Comparison of ENCODE assay signal across 7 mouse cellular contexts in the genomic region with DNA sequence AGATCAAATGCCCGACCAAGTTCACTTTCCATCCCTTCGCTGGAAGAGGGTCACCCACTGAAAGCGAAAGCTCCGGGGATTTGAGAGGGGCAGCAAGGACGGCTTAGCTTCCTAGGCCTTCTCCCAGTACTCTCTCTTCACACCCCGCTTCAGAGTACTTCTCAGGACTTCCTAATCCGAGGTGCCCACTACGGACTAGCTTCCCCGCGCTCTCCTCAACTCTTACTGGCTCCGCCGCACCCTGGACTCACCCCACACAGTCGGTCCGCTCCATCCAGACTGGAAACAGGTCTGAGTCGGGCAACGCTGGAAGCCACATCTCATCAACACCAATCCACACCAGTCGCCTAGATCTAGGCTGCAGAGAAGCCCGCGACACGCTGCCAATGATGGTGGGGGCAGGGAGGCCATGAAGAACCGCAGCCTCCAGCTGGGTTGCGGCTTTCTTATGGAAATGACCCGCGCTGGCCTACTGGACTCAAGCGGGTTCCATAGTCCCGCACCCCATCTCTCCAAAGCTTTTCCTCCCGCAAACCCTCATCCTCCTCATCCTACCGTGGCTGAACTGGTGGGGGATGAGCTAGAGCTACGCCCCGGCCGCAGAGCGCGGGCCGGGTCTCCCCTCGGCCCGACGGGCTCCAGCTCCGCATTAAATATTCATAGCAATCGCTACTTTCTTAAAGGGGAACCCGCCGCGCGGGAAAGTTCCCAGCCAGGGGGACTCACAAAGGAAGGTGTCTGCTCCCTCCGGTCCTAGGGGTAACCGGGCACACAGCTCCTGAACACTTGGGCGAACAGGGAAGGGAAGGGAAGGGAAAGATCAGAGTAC. TPM values are rescaled to one million over a fixed set of nuclear protein-coding genes. Genes with fewer than 3 reads are reported as not detected.
A peak's percentile ranks its signal among the peaks of the same experiment; 100 is the strongest.
DNase-seq lines count a peak whose midpoint lies in the region; ATAC-seq and TF ChIP-seq lines count a peak whose summit lies in the region.

No protein-coding gene starts in this region.

- WGBS in lung, embryonic 14.5 days: 1% methylated on average over 46 of the region's 46 CpGs
- WGBS in neural tube, embryonic 14.5 days: under 1% methylated on average over 46 of the region's 46 CpGs

- H3K4me3 ChIP-seq in lung, embryonic 14.5 days (ENCODE audit: low read depth, low read length): peak overlapping the region; percentile 36
- H3K4me3 ChIP-seq in neural tube, embryonic 14.5 days (ENCODE audit: low read depth, low read length): peak overlapping the region; percentile 39

- no peaks in the 10 kb centered on the region for H3K9me3 ChIP-seq in lung, embryonic 14.5 days (ENCODE audit: low read depth, low read length)
- H3K9me3 ChIP-seq in neural tube, embryonic 14.5 days (ENCODE audit: control insufficient read depth, low read length): no peaks in the 10 kb centered on the region

- DNase-seq in lung, embryonic 14.5 days: peak; percentile 57
- DNase-seq in lung, adult 18-20 months: no peak
- DNase-seq in embryo, embryonic 11 days: peak; percentile 79
- DNase-seq in kidney, postnatal 4 days: peak; percentile 55 to 64

- TF ChIP-seq CTCF in lung, embryonic 14.5 days (IDR thresholded peaks at IDR 0.05; ENCODE audit: low read depth): no peak

- no peaks in the 10 kb centered on the region for H3K4me1 ChIP-seq in lung, embryonic 14.5 days (ENCODE audit: insufficient read depth)
- peaks cover 15% of the 10 kb centered on the region; the same call in 1 of the 2 replicates for H3K4me1 ChIP-seq in neural tube, embryonic 14.5 days (ENCODE audit: control insufficient read depth, insufficient read depth, low read length)

- peaks cover 78% of the 10 kb centered on the region for H3K27me3 ChIP-seq in lung, embryonic 14.5 days (ENCODE audit: insufficient read depth, low read length)
- H3K27me3 ChIP-seq in neural tube, embryonic 14.5 days (ENCODE audit: control insufficient read depth, insufficient read depth, low read length): no peaks in the 10 kb centered on the region

- ATAC-seq in lung, embryonic 14.5 days (ENCODE audit: insufficient read depth): peak; percentile 50
- ATAC-seq in granulocyte monocyte progenitor cell, adult 5-6 weeks (replicated peaks; ENCODE audit: poor library complexity, severe bottlenecking): peak; percentile 33; the same call in 1 of the 2 replicates
- peak; percentile 44 for ATAC-seq in neural tube, embryonic 14.5 days (ENCODE audit: low read depth)
- no peak for ATAC-seq in inflammation-experienced regulatory T-cells, adult 6 months

- no peak overlapping the region for H3K27ac ChIP-seq in lung, embryonic 14.5 days (ENCODE audit: low read depth)
- peak overlapping the region; percentile 49; the same call in 1 of the 2 replicates for H3K27ac ChIP-seq in neural tube, embryonic 14.5 days (ENCODE audit: low read depth, low read length)

- peak overlapping the region; percentile 13; the same call in 1 of the 2 replicates for H3K9ac ChIP-seq in lung, embryonic 14.5 days
- peak overlapping the region; percentile 46 for H3K9ac ChIP-seq in neural tube, embryonic 14.5 days (replicated peaks; ENCODE audit: low read depth, low read length)

- peak overlapping the region; percentile 65 for H3K4me2 ChIP-seq in lung, embryonic 14.5 days
- H3K4me2 ChIP-seq in neural tube, embryonic 14.5 days (ENCODE audit: low read depth, low read length): peak overlapping the region; percentile 65

- H3K36me3 ChIP-seq in lung, embryonic 14.5 days (ENCODE audit: insufficient read depth): no peaks in the 10 kb centered on the region
- H3K36me3 ChIP-seq in neural tube, embryonic 14.5 days (ENCODE audit: control insufficient read depth, insufficient read depth, low read length): no peaks in the 10 kb centered on the region

RNA-seq across cellular contexts. Expression of a gene that starts 17.8 kb away (rescaled TPM):
- polyA plus RNA-seq in lung, embryonic 14.5 days (2014; fragmentation: Nextera tagmentation; extraction: Ambion mirVana): 0.34 and 0.49 TPM in 2 replicates
- not detected in 2 replicates for total RNA-seq in granulocyte monocyte progenitor cell, adult 5-6 weeks (2014; fragmentation: Nextera tagmentation)
- total RNA-seq in granulocyte monocyte progenitor cell, adult 5-6 weeks (2017): not detected in 2 replicates
- polyA plus RNA-seq in neural tube, embryonic 14.5 days (2014; fragmentation: Nextera tagmentation; extraction: Ambion mirVana): 10.4 and 11.0 TPM in 2 replicates
- polyA plus RNA-seq in inflammation-experienced regulatory T-cells, adult 6 months (2017; shearing (Covaris generic)): not detected

Comparison
In these comparisons a context has a peak if more than half of its experiments do, and no peak if none do; other contexts are left out.
1. DNase-seq: peak in lung, embryonic 14.5 days (single experiment), embryo, embryonic 11 days (single experiment) and kidney, postnatal 4 days (2 of 2); none in lung, adult 18-20 months (0 of 2).